Mouse (Mus musculus): ENCODE data around the gene Steap2.

GRCm38 (mm10) chr5:5676082-5676481 lies 18.3 kb downstream of the Steap2 start:
- TF ChIP-seq CTCF (IDR thresholded peaks at IDR 0.05; ENCODE audit: borderline replicate concordance, insufficient read depth, low read length) (no peak), POLR2A (IDR thresholded peaks at IDR 0.05; ENCODE audit: low read depth, low read length) (no peak)
